Mouse (Mus musculus): ENCODE data around the gene Sirt6.

The Sirt6 gene

DNA sequence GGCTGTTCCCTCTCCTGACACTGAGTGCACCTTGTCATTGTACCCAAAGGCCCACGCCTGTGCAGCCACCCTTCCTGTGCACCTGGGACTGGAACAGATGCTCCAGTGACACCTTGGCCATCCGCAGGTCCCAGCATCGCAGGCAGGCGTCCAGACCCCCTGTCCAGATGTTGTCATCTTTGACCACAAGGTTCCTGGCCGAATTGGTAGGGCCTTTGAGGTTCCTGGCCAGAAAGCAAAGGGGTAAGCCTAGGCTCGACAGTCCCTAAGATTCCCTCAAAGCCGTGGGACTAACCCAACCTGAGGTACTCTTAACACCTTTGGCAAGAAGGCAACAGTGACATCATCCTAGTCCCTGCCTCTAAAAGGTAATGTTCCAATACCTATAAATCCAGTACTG lies 35.0 kb downstream of the Sirt6 start:
- DNase-seq, result peak; percentile 55

DNA sequence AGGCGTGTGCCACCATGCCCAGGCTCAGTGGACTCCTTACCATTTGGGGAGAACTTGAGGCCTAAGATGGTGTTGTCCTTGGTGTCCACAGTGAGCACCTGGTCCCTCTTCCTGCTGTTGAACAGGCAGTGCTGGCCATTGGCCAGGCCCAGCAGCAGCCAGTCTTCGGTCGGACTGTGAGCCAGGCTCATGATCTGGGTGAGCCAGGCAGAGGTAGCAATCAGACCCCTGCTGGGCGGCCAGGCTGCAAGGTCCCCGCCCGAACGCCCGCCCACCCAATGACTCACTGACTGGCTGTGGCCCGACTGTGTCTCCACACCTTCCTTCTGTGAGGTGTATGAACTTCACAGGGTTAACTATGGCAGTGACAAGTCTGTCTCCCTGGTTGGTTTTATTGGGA lies 35.8 kb downstream of the Sirt6 start:
- DNase-seq, result peak; percentile 50

DNA sequence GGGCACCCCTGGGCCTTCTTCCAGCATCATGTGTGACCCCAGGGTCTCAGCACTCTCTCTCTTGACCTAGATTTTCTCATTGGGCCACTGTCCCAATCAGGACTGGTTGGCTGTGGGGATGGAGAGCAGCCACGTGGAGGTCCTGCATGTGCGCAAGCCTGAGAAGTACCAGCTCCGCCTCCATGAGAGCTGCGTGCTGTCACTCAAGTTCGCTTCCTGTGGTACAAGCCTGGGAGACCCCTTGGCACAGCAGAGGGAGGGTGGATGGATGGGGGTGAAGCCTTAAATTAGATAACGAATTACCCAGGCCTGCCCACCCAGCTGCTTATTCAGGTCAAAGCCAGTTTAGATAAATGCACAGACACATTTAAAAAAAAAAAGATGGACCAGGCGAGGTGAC lies 38.9 kb downstream of the Sirt6 start:
- no peak for DNase-seq

GRCm38 (mm10) chr10:81583347-81583746 lies 44.2 kb downstream of the Sirt6 start:
- DNase-seq, result no peak

- no peak for DNase-seq
These were observed 47.0 kb downstream of the Sirt6 start for GRCm38 (mm10) chr10:81580441-81581070.

DNA sequence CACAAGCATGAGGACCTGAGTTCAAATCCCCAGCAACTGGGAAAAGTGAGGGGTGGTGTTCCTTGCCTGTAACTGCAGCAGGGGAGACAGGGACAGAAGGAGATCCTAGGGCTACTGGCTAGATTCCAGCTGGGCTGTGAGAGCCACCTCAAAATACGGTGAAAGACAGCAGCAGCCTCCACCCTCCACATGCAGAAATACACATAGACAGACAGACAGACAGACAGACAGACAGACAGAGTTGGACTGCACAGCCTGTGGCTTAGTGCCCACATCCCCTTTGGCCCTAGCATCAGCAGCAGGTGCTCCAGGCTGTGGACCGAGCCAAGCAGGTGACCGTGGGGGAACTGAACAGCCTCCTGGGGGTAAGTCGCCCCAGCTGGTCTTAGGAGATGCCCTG lies 47.6 kb downstream of the Sirt6 start:
- peak; percentile 80 for DNase-seq

DNA sequence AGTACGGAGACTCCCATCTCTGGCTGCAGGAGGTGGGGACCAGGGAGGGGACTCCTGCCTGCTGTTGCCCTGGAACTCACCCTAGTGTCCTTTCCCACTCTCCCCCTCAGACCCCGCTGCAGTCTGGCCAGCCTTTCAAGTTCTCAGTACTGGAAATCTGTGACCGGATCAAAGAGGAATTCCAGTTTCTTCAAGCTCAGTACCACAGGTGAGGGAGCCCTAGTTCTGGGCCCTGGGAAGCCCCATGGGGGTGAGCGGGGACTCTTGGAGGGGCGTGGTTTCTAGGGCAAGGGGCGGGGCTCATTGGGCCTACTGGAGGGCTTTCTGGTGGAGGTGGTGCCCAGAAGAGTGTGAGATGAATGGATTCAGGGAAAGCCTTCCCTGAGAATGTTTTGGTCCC lies 51.9 kb downstream of the Sirt6 start:
- DNase-seq, result peak; percentile 80

DNA sequence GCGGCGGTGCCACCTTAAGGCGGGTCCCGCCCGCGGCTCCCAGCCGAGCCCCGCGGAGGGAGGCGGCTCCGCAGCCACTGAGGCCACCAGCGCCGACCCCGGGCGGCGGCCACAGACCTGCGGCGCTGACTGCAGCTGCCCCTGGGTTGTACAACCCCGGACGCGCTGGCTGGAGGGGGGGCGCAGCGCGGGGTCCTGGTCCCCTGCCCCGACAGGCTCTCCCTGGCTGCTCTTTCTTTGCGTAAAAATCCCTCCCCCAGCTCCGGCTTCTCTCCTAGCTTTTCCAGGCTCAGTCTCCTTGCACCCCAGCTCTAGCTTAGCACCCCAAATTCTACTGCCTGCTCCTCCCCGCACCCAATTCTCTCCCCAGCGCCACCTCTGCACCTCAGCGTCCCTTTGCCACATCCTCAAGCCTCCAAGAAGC lies 52.4 kb downstream of the Sirt6 start:
- DNase-seq, result no peak

DNA sequence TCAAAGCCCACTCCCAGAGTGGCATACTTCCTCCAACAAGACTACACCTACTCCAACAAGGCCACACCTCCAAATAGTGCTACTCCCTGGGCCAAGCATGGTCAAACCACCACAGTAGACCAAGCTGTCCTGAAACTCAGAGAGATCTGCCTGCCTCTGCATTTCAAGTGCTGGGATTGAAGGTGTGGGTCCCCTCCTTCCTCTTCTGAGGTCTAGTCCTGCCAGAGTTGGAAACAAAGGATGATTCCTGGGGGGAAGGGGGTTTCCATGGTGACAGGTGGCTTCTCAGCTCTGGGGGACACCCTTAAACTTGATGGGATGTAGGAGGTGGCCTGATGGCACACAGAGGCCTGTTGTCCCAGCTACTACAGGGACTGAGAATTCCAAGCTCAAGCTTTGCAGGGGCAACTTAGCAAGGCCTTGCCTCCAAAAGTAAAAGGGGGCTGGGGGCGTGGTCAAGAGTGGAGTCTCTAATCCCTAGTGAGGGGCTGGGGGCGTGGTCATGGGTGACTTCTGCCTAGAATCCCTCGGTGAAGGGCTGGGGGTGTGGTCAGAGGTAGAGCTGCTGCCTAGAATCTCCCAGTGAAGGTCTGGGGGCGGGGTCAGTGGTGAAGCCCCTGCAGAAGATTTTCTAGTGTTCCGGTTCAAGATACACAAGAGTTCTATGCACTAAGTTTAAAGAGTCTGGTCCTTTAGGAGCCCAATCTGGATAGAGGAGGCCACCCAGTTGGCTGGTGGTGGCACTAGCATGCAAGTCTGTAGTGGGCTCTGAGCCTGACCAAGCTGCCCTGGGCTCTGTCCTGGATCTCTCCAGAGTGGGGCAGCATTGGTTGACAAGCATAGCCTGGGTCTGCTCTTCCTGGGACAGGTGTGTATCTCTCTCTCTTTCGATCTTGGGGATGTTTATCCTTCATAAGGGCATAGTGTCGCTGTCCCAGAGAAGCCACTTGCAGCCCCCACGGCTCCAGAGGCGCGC lies 53.2 kb downstream of the Sirt6 start, which contains the start of gene Tle2:
Tle2 (plus strand) TSS at position 481 of the 976 bp plus-strand sequence.
- peak; percentile 78 for DNase-seq

GRCm38 (mm10) chr10:81572975-81573374 lies 54.6 kb downstream of the Sirt6 start:
- peak; percentile 75 for DNase-seq

- DNase-seq, result peak; percentile 78
These were observed 55.4 kb downstream of the Sirt6 start for GRCm38 (mm10) chr10:81572133-81572671.

Measured in cerebellum, adult 9-10 months (tissue).